Mouse (Mus musculus): Measurements from ENCODE around the gene Hacd2. TPM values are rescaled to one million over a fixed set of nuclear protein-coding genes. Genes with fewer than 3 reads are reported as not detected.

The Hacd2 gene
- total and polyA plus RNA-seq, 3 experiments, result 30.1 to 135 (median 50.3) TPM

DNA sequence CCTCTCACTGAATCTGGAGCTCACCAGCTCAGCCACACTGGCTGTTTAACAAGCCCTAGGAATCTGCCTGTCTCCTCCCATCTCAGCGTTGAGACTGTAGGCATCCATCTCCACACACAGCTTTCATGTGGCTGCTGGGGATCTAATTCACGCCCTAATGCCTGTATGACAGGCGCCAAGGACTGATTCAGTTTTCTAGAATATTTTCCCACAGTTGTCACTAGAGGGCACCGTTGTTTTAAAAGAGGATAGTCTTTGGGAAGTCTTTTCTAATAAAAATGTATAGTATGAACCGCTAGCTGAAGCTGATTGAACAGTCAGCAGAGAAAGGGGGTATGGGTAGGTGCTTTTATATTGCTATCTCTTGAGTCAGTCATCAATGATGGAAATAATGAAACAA lies 34.1 kb downstream of the Hacd2 start:
- H3K4me1 ChIP-seq (ENCODE audit: control insufficient read depth in 1 of 2, insufficient read depth in 2 of 2), result peaks cover 10 to 52% of the 10 kb centered on the region in 2 experiments
- peaks cover 23 to 66% of the 10 kb centered on the region in 2 experiments for H3K36me3 ChIP-seq (replicated peaks in 1 of 2; ENCODE audit: control insufficient read depth in 1 of 2, insufficient read depth in 1 of 2, low read length in 1 of 2)
- no peaks in the 10 kb centered on the region; the same call in 1 of the 2 replicates for H3K79me2 ChIP-seq (replicated peaks; ENCODE audit: control insufficient read depth, extremely low read depth, insufficient read depth, poor library complexity, severe bottlenecking)
- TF ChIP-seq SMC3 (IDR thresholded peaks at IDR 0.05; ENCODE audit: low read depth, low read length) (peak; percentile 27), MXI1 (IDR thresholded peaks at IDR 0.05; ENCODE audit: low read depth, low read length) (no peak), POLR2A (IDR thresholded peaks at IDR 0.05; ENCODE audit: low read depth, low read length) (no peak), CHD1 (IDR thresholded peaks at IDR 0.05; ENCODE audit: low read depth, low read length) (no peak), RAD21 (IDR thresholded peaks at IDR 0.05; ENCODE audit: low read depth, low read length) (peak; percentile 73), HCFC1 (IDR thresholded peaks at IDR 0.05; ENCODE audit: low read depth, low read length) (no peak), CTCF (conservative IDR thresholded peaks at IDR 0.05 in 1 of 2, IDR thresholded peaks at IDR 0.05 in 1 of 2; ENCODE audit: low read depth in 2 of 2, low read length in 2 of 2) (peak; percentile 21 to 75; a peak in 2 of 4 replicates), ETS1 (conservative IDR thresholded peaks at IDR 0.05; ENCODE audit: low read depth, low read length) (no peak), RCOR1 (conservative IDR thresholded peaks at IDR 0.05; ENCODE audit: low read depth, low read length) (no peak), SIN3A (IDR thresholded peaks at IDR 0.05; ENCODE audit: low read length) (no peak), JUN (IDR thresholded peaks at IDR 0.05; ENCODE audit: insufficient read depth, low read depth, low read length) (no peak), NRF1 (IDR thresholded peaks at IDR 0.05; ENCODE audit: low read depth, low read length) (no peak), UBTF (IDR thresholded peaks at IDR 0.05; ENCODE audit: low read depth, low read length) (no peak), MYC (IDR thresholded peaks at IDR 0.05; ENCODE audit: low read depth, low read length) (no peak), USF1 (IDR thresholded peaks at IDR 0.05; ENCODE audit: low read depth, low read length) (no peak)
- peak; percentile 65 for DNase-seq (ENCODE audit: extremely low read depth)
- no peaks in the 10 kb centered on the region for H3K9me3 ChIP-seq (replicated peaks; ENCODE audit: low read length)
- H3K4me3 ChIP-seq (replicated peaks in 1 of 3; ENCODE audit: low read depth in 2 of 3, low read length in 2 of 3, poor library complexity in 1 of 3), result no peak overlapping the region
- dilution Hi-C loops (cut with MboI; ENCODE audit: extremely low pct_ligation_motif_present, extremely low pct_unique_long_range_greater_than_20kb, low sequenced_read_pairs) (no loop called here), in situ Hi-C loops (cut with MboI; ENCODE audit: low pct_ligation_motif_present, low pct_unique_long_range_greater_than_20kb, low sequenced_read_pairs) (no loop called here)
- no peak overlapping the region for H3K4me2 ChIP-seq (ENCODE audit: insufficient read depth, low read depth, poor library complexity, severe bottlenecking)
- H3K27ac ChIP-seq (ENCODE audit: insufficient read depth, low read depth), result no peak overlapping the region
- H3K9ac ChIP-seq (ENCODE audit: insufficient read depth, low read depth), result no peak overlapping the region
- no peaks in the 10 kb centered on the region for H3K27me3 ChIP-seq (replicated peaks)

DNA sequence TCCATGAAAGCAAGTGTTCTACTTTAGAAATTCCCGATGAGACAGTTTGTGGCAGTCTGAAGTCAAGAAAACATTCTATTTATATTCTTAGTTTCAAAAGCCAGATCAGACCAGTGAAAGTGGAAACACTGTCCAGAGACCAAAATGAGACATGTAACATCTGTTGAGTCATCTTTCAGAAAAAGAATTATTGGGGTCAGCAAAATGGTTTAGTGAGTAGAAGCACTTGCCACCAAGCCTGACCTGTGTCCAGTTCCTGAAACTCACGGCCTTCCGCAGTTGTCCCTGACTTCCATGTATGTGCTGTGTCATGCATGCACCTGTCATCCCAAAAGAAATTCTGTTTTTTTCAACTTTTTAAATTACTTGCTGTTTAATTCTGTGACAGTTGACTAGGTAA lies 34.6 kb downstream of the Hacd2 start:
- in situ Hi-C loops (cut with MboI; ENCODE audit: low pct_ligation_motif_present, low pct_unique_long_range_greater_than_20kb, low sequenced_read_pairs), result no loop called here
- Histone ChIP-seq H3K27me3 (replicated peaks) (no peaks in the 10 kb centered on the region), H3K79me2 (replicated peaks; ENCODE audit: control insufficient read depth, extremely low read depth, insufficient read depth, poor library complexity, severe bottlenecking) (no peaks in the 10 kb centered on the region; the same call in 1 of the 2 replicates), H3K4me3 (replicated peaks in 1 of 3; ENCODE audit: low read depth in 2 of 3, low read length in 2 of 3, poor library complexity in 1 of 3) (no peak overlapping the region), H3K36me3 (replicated peaks in 1 of 2; ENCODE audit: control insufficient read depth in 1 of 2, insufficient read depth in 1 of 2, low read length in 1 of 2) (peaks cover 23 to 66% of the 10 kb centered on the region in 2 experiments), H3K27ac (ENCODE audit: insufficient read depth, low read depth) (no peak overlapping the region), H3K4me2 (ENCODE audit: insufficient read depth, low read depth, poor library complexity, severe bottlenecking) (no peak overlapping the region), H3K4me1 (ENCODE audit: control insufficient read depth in 1 of 2, insufficient read depth in 2 of 2) (peaks cover 10 to 48% of the 10 kb centered on the region in 2 experiments), H3K9me3 (replicated peaks; ENCODE audit: low read length) (no peaks in the 10 kb centered on the region), H3K9ac (ENCODE audit: insufficient read depth, low read depth) (no peak overlapping the region)
- TF ChIP-seq MEF2A (IDR thresholded peaks at IDR 0.05; ENCODE audit: borderline replicate concordance, low read depth, low read length) (peak; percentile 58; the same call in 1 of the 2 replicates), SMC3 (IDR thresholded peaks at IDR 0.05; ENCODE audit: low read depth, low read length) (no peak)
- dilution Hi-C loops (cut with MboI; ENCODE audit: extremely low pct_ligation_motif_present, extremely low pct_unique_long_range_greater_than_20kb, low sequenced_read_pairs), result no loop called here
- no peak for DNase-seq (ENCODE audit: extremely low read depth)

All from CH12.LX (cell line).